Mouse (Mus musculus) erythroid progenitor cell, adult 5-6 weeks (primary cell): ENCODE data around the gene Gm17622. TPM values are rescaled to one million over a fixed set of nuclear protein-coding genes. Genes with fewer than 3 reads are reported as not detected.

Source experiments
- ATAC-seq: replicated peaks from 2 replicates; pipeline ENCODE4 v1.8.0; 2016; ENCODE audit warnings: moderate number of reproducible peaks, mild to moderate bottlenecking, moderate TSS enrichment, inconsistent platforms; ENCODE audit not compliant: poor library complexity, low FRiP score, severe bottlenecking
- total RNA-seq, 2 experiments: library from RNA; stranded (forward) in 1 of 2; stranded (reverse) in 1 of 2; fragments of 150-400 nt in 1 of 2; fragments of 186-747, 209-891 nt in 1 of 2; gene quantifications; 2 replicates each; pipeline versions ENCODE4 v1.2.3 to v1.2.4; 2015 to 2017; ENCODE audit warnings: low replicate concordance in 2 of 2

The Gm17622 gene
- total RNA-seq (2015; ENCODE audit: low replicate concordance) (not detected in 2 replicates), total RNA-seq (2017; ENCODE audit: low replicate concordance) (not detected in 2 replicates)

DNA sequence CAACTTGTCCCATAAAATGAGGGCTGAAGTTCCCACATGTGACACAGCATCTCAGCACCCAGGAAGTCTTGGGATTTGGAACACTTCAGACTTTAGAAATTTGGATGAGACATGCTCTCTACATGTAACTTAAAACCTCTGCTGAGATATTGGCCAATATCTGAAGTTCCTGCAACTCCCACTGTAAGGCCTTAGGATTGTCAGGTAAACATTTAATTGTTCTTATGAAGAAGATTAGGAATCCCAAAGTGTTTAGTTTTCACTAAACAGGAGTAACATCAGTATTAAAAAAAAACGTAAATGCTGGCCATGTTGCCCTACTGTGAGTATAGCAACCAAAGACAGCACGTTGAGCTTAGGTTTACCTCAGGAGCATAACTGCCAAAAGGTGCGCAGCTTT, at the start of gene Gm17622:
TSS of gene Gm17622 (plus strand) at position 301 of the 400 bp plus-strand sequence.
- no peak for ATAC-seq

DNA sequence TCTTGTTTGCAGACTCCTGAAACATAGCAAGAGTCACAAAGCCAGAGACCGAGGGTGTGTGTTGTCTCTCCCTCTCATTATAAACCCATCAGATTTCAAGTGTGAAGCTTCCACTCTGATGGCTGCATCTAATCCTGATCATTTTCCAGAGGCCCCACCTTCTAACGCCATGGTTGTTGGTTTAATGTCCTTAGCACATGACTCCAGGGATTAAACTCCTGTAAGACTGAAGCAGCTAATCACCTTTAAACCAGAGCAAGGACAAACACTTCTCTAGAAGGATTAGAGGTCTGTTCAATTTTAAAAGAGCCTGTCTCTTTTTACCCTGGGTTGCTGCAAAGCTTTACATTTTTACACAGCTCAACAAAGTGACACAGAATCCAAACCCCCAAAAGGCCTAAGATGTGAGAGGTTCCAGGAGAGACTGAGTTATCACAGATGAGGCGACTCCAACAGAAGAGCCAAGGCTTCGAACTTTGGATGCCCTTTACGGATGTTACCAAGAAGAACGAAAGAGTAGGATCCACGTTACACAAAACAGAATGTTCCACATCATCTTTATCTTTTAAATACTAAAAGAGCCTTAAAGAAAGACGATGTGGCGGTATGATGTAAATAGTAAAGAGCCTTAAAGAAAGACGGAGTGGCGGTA, 40.2 kb upstream of the Gm17622 start:
- ATAC-seq = no peak

DNA sequence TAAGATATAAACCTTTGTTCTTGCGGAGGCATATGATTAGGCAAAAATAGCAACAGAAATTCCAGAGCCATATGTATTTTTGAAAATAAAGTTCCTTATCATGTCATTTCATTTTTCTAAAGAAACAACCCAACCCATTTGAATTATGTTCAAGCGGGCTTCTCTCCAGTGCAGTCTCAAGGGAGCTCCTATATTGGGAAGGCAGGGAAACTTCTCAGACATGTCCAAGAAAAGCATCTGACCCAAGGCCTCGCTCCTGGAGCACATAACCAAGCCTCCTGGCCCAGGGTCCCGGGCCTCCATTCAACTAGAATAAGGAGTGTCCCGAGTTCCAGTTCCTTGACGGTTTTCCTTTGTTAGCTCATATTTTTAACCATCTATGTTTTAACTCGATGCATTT, 39.7 kb upstream of the Gm17622 start:
- no peak for ATAC-seq

DNA sequence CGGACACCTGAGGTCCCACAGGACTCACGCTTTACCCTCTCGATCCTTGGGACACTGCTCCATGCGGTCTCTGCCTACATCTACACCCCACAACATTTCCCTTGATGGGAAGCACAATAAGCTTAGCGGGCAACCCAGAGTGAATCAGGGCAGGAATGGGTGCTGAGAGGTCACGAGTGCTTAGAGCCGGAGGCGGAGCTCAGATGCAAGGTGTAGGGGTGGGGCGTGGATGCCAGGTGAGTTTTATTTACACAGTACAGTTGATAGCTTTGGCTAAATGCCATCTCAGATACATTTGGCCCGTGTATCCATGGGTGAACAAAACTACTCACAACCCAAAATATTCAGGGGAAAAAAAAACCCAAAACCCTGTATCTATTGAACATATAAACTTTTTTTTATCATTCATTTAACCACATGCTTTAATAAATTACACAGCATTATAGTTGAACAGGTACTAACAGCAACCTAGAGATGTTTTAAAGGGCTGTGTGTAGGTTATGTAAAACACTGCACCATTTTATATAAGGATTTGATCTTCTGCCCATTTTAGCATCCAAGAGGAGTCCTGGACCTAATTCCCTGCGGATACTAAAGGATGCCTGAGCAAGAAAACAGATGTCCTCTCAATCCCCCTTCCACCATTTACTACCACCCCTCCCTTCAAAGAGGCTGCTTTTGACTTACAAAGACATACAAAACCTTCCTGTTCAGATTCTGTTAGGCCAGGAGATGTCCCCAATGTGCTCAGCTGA, 39.0 kb upstream of the Gm17622 start:
- ATAC-seq = no peak

DNA sequence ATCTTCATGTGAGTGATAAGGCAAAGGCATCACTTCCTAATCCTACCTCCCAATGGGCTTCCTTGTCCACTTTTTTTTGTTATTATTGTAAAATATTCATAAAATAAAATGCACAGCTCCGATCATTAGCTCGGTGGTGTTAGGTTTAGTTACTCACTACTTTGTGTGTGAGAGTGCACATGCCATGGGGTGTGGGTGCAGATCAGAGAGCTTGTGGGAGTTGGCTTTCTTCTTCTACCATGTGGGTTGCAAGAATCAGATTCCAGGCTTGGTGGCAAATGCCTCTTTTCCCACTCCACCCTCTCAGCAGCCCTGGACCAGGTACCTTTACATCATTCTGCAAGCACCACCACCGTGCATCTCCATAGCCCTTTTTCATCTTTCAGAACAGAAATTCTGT, 37.9 kb upstream of the Gm17622 start:
- ATAC-seq = no peak

DNA sequence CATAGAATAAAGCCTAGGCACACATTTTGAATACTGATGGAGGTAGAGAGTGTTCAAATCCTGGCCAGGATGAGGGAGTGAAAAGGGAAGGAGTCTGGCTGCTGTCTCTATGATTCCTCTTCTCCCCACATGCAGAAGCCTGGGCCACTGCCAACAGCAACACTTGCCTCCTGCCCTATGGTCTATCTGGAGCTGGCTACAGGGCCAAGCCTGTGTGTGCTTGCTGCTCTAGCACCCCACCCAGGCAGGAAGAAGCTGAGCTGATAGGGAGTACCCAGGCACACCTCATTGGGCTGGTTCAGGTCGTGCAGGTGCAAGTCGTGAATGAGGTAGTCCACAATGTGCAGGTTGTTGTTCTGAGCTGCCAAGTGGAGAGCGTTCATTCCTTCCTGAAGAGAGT, 36.2 kb upstream of the Gm17622 start:
- ATAC-seq = no peak

DNA sequence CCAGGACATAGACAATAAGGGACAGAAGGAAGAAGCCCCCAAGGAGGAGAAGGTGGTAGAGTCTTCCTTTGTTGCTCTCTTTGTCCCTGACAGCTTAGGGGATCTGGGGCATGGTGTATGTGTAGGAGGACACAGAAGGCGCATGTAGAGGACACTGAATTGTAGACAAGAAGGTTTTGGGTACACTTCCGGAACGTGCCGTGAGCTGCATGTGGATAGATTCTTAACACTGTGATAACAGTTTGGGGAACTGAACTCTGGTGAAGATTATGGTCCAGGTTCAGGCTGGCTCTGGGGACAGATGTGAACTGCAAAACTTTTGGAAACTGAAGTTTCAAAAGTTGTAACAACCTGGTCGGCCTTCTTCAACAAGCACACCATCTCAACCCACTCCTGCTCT, 33.0 kb upstream of the Gm17622 start:
- ATAC-seq = no peak

DNA sequence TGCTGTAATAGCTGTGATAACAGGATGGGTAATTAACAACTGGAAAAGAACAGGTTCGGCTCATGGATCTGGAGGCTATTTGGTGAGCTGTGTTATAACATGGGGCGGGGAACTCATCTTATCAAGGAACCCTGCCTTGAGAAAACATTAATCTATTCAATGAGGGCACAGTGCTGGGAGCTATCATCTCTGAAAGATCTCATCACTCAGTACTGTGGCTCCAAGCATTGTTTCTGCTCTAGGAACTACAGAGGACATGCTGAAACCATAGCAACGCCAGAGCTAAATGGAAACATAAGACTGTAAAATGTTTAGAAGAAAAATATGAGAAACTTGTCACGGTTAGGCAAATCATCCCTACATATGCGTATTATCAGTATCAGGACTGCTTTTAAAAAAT, 32.5 kb upstream of the Gm17622 start:
- no peak for ATAC-seq

DNA sequence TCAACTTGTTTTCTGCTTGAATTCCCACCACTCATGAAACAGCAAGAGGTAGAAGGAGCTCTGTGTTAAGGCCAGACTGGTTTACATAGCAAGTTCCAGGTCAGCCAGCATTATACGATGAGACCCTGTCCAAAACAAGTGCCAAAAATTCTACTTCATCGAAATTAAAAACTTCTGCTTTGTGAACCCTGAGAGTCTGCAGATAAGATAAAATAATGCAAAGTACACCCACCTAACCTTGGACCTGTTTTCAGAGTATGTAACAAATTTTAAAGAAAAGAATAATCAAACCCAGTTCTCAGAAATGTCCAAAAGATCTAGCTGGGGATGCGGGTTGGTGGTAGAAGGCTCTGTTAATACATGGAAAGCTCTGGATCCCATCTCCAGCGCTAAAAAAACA, 31.9 kb upstream of the Gm17622 start:
- no peak for ATAC-seq

DNA sequence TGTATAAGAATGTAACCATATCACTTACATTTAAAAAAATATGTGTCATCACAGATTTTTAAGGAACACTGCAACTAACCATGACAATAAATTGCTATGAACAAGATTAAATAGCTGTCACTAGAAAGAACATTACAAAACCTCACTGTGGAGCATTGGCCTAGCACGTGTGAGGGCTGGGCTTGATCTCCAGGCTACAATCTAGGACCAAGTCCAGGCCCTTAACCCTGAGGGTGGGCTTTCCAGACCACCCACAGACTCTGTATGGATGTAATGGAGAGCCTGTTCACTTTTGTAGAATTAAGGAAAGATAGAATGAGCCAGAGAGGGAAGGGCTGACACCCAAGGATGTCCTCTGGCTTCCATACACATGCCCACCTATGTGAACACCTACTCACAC, 27.9 kb upstream of the Gm17622 start:
- no peak for ATAC-seq

DNA sequence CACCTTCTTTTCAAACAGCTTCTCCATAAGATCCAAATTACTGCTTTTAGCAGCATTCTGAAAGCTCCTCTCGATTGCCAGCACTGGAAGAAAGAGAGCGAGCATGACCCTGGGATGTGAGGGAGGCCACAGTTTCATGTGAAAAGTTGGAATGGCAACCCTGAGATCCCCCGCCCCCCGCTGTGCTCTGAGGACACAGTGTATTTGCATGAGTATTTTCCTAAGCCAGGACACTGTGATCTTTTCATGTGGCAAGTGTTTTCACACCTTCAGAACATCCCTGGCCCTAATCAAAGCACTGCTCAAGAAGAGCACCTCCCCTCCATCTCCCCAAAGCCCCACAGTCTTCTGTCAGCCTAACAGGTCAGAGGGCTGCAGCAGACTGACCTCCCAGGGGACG, 25.2 kb upstream of the Gm17622 start:
- no peak for ATAC-seq

DNA sequence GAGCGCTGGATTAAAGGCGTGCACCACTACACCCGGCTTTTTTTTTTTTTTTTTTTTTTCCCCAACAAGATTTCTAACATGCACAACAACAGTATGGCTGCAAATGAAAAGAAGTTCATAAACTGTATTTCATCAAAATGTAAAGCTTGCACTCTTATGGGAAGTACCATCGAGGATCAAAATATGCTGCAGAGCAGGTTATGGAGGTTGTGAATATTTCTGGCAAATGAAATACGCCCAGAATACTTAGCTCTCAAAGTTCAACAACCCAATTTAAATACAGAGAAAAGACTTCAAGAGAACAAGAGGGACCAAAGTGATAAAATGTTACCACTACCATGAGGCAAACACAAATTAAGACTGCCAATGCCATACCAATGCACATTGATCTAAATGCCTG, 21.9 kb upstream of the Gm17622 start:
- no peak for ATAC-seq

DNA sequence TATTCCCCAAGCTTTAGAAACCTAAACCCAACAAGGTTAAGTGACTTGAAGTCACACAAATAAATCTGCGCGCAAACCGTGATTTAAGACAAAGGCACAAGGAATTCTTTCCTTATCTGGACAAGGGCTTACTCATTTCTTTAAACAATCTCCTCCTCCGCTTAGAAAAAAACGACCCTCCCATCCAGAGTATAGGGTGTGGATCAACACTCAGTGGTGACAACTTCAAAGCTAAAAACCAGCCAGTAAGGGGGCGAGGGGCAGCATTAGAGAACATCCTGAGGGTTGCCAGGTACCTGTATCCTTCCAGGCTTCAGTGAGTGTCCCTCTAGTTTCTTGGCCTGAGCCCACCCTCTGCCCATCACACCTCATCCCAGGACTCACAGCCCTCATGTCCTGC, 20.0 kb upstream of the Gm17622 start:
- no peak for ATAC-seq

DNA sequence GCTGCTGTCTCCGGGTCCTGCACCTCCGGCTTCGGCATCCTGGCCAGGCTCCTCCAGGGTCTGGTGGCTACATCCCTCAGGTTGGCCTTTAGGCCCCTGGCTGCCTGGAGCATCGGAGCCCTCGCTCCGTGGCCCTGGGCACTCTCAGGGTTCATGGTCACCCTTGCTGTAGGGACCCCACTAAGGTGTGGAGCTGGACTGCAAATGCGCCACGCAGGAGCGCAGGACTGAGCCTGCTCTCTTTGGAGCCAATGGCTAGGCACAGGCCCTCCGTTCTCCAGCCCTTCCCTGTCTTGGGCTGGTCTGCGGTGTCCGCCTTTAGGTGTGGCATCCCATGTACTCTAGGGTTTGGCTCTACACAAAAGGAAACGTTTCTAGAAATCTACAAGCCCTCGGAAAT, 19.6 kb upstream of the Gm17622 start, which contains the start of gene Ankdd1b:
TSS of gene Ankdd1b (minus strand) at position 242 of the 400 bp plus-strand sequence.
- no peak for ATAC-seq

DNA sequence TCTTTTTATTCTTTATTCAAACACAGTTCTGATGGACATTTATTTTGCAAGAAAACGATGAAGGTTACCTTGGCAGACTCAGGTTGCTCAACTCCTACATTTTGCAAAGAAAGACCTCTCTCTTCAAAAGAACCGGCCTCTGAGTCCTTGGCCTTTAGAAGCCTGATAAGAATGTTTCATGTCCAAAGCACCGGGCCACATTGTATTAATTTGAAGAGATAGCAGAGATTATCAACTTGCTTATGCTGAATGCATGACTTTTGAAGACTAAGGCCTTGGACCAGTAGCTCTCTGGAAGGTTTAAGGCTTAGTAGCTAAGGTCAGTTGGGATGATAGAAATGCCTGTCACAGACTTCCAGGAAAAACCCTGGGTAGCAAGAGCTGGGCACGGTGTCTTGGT, 13.3 kb upstream of the Gm17622 start:
- no peak for ATAC-seq

DNA sequence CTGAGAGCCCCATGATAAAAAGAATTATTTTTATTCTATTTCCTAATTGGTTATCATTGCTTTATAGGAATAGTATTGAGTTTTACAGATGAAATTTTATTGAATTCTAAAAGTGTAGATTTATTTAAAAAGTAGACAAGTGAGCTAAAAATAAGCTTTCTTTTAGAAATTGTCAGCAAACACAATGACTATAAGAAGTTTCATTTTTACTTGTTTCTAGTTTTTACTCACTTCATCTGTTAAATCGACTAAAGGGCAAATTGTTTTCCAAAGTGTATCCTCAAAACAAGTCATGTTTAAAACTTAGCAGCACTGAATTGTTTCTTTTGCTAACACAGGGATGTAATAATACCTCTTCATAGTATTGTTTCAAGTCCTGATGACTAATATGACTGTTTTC, 11.5 kb upstream of the Gm17622 start:
- ATAC-seq = no peak

DNA sequence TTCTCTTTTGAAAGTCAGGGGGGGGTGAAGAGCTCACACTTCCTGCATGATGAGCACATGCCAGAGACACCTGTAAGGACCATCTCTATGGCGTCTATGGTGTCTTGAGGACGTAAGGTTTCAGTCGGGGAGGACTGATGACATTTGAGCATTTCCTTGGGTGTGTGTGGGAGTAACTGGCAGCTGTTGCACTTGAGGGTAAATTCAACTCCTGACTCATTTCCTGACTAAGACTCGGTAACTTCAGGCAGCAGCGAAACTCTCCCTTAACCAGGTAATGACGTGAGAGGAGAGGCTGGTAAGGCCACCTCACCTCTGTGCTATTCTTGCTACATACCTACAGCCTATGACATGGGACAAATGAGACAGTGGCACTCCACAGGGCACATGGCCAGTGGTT, 3.3 kb upstream of the Gm17622 start:
- no peak for ATAC-seq

DNA sequence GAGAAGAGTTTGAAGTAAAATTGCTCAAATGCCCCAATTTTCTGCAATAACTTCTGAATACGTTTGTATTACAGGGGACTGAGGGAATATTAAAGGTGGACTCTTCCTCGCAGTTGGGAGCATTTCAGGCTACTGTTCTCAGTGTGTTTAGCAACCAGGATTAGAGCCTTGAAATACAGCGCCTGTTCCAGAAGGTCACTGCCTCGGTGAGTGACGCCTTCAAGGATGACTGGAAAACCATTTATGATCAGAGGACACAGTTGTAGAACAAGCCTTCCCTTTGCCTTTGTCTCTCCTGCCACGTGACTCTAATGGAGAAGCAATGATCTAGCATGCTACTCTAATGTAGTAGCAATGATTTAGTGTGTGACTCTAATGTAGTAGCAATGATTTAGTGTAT, 2.6 kb upstream of the Gm17622 start:
- no peak for ATAC-seq

DNA sequence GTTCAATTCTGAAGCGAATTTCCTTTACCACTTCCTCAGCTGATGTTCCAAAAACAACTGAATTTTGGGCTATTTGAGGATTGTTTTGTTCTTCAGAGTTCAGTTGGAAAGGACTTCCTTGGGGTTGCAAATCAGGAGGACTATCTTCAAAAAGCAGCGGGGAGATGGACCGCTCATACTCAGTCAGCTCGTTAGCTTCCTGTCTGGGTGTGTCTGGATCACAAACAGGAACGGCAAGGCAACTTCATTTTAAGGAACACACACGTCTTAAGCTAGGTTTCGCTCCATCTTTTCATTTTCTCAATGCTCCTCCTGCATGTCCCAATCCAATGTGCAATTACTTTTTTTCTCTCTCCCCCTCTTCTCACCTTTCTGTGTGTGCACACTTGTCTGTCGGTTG, 6.1 kb downstream of the Gm17622 start:
- ATAC-seq = no peak

DNA sequence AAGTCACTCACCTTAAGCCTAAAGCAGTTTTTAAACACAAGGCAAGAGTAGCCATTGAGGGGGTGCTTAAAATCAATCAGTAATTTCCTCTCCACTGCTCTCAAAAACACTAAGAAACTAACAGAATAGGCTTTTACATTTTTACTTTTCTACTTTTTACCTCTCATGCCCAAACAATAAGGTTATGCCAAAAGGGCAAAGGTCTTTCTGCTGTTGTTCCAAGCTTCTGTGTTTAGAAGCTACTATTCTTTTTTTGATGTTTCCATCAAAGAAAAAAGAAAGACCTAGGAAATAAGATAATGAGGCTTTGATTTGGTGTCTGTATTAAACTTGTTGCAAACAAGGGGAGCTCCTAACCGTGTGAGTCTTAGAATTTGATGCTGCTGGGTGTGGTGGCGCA, 9.4 kb downstream of the Gm17622 start:
- no peak for ATAC-seq

DNA sequence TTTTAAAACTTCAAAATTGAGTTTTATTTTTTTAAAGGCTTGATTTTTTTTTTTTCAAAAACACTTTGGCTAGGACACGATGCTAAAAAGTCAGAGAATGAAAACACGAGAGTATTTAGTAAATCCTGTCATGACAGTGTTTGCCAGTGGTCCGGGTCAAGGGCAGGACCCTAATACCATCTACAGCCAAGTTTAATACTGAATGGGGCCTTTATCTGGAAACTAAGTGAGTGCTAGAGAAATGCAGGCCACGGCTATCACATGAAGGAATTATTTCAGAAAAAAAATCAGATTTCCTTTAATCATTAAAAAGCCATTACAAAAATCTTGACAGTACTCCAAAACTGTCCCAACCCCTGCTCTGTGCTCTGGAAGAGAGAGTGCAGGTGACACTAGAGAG, 15.1 kb downstream of the Gm17622 start:
- no peak for ATAC-seq

DNA sequence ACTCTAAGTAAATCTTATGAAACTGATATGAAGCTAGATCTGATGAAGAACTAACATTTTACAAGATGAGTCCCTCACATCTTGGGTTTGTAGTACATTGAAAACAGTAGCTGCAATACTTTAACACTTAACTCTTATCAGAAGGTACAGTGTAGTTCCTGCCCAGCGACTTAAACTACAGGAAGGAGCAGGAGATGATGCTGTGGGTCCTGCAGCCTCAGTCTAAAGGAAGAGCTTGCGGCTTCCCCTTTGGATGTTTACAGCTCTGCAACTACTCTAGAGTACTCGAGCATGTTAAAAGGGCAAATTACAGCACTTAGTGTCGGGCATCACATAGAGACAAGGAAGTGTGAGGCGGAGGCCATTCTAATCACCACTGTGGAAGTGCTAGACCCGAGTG, 15.8 kb downstream of the Gm17622 start:
- no peak for ATAC-seq
